Mouse (Mus musculus) forebrain, embryonic 12.5 days (tissue): ENCODE results near the gene Filip1. TPM values are rescaled to one million over a fixed set of nuclear protein-coding genes. Genes with fewer than 3 reads are reported as not detected.

Source experiments
- ATAC-seq: fragments of 200-750 bp; cut with Nextera tagmentation; 2 replicates; pipeline ENCODE4 v1.8.0; 2017; ENCODE audit warnings: moderate TSS enrichment; ENCODE audit not compliant: low FRiP score
- H3K27ac ChIP-seq: fragments of 300-500 bp; sonication (generic); 2 replicates; pipeline ENCODE4 v1.5.1; 2016; ENCODE audit warnings: mild to moderate bottlenecking
- H3K27me3 ChIP-seq: fragments of 300-500 bp; sonication (generic); 2 replicates; pipeline ENCODE4 v1.6.1; 2016; ENCODE audit warnings: mild to moderate bottlenecking
- H3K36me3 ChIP-seq: fragments of 300-500 bp; sonication (generic); replicated peaks from 2 replicates; pipeline ENCODE4 v1.6.1; 2016; ENCODE audit warnings: mild to moderate bottlenecking
- H3K4me1 ChIP-seq: fragments of 300-500 bp; sonication (generic); 2 replicates; pipeline ENCODE4 v1.6.1; 2016
- H3K4me2 ChIP-seq: fragments of 300-500 bp; sonication (generic); 2 replicates; pipeline ENCODE4 v1.6.1; 2016; ENCODE audit warnings: mild to moderate bottlenecking, moderate library complexity
- H3K4me3 ChIP-seq: fragments of 300-500 bp; sonication (generic); replicated peaks from 2 replicates; pipeline ENCODE4 v1.5.1; 2016; ENCODE audit warnings: mild to moderate bottlenecking
- H3K9ac ChIP-seq: fragments of 300-500 bp; sonication (generic); 2 replicates; pipeline ENCODE4 v1.6.1; 2016; ENCODE audit warnings: mild to moderate bottlenecking
- H3K9me3 ChIP-seq: fragments of 300-500 bp; sonication (generic); 2 replicates; pipeline ENCODE4 v1.6.1; 2016
- WGBS: fragments of 180-500 bp; shearing (Covaris S2); methylation state at CpG from one replicate; pipeline ENCODE4 v1.1.7; 2016; 5-methylcytosine and 5-hydroxymethylcytosine counted together
- polyA plus RNA-seq: library from polyadenylated mRNA; unstranded; fragments of >200 nt; fragmentation: Nextera tagmentation; extraction: Ambion mirVana; gene quantifications from 2 replicates; pipeline ENCODE4 v1.2.1, GENCODE M21; 2016

Gene Filip1
- polyA plus RNA-seq, 1 experiment from 2014 or later: 9.5 TPM

DNA sequence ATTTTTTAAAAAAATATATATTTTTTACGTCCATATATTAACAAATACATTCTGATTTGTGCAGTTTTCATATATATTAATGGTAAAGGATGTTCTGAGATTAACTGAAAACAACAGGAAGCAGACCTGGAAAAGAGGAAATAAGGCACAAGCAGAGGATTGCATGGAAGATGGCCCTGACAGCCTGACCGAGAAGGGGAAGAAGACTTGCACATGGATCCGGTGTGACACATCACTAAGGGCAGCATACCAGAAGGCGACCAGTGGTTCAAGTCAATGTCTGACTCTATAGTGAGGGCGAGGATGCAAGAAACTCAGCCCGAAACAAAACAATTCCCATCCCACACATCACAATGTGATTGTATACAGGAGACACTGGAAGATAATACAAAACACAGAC, 52.2 kb downstream of the Filip1 start:
- Histone ChIP-seq H3K4me1 (peaks cover 3% of the 10 kb centered on the region; the same call in 1 of the 2 replicates), H3K27me3 (no peaks in the 10 kb centered on the region), H3K36me3 (no peaks in the 10 kb centered on the region), H3K4me2 (no peak overlapping the region), H3K4me3 (no peak overlapping the region), H3K9ac (no peak overlapping the region), H3K9me3 (no peaks in the 10 kb centered on the region), H3K27ac (no peak overlapping the region)
- 92% methylated on average over 6 of the region's 6 CpGs for WGBS
- ATAC-seq: no peak

DNA sequence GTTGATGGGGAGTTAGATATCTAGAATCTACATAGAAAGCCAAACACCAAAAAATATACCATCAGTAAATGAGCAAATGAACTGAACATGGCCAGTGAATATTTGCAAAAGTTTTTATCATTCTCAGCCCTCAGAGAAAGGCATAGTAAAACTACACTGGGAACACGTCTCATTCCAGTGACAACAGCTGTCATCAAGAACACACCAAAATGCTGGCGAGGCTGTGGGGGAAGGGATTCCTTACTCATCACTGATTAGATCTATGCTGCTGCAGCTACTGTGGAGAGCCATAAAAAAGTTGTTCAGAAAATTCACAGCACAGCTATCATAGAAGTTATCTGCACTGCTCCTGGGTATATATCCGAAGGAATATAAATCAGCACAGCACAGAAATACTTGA, 54.3 kb downstream of the Filip1 start:
- 79% methylated on average over 3 of the region's 3 CpGs for WGBS
- no peak overlapping the region for H3K4me2 ChIP-seq
- H3K4me1 ChIP-seq: peaks cover 3% of the 10 kb centered on the region; the same call in 1 of the 2 replicates
- H3K9ac ChIP-seq: no peak overlapping the region
- ATAC-seq: no peak
- H3K27ac ChIP-seq: no peak overlapping the region
- H3K4me3 ChIP-seq: no peak overlapping the region
- H3K36me3 ChIP-seq: no peaks in the 10 kb centered on the region
- no peaks in the 10 kb centered on the region for H3K27me3 ChIP-seq
- no peaks in the 10 kb centered on the region for H3K9me3 ChIP-seq

DNA sequence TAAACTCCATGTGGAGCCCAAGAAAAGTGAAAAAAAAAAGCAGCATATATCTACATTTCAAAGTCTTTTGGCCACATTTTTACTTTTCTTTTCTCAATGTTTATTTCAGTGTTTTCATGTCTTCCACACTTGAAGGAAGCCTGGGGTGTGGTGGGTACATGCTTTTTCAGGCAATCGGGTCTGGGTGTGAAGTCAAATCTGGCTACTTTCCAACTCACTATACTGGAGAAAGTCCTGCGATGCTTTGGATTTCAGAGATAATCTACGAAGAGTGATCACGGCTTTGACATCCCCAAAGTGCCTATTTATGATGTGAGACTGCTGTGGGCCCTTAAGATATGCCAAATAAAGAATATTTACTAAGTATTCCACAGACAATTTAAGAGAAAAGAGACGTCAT, 57.7 kb downstream of the Filip1 start:
- WGBS: 84% methylated on average over 5 of the region's 5 CpGs
- Histone ChIP-seq H3K4me1 (no peaks in the 10 kb centered on the region), H3K27me3 (no peaks in the 10 kb centered on the region), H3K9ac (no peak overlapping the region), H3K4me3 (no peak overlapping the region), H3K27ac (no peak overlapping the region), H3K36me3 (no peaks in the 10 kb centered on the region), H3K9me3 (no peaks in the 10 kb centered on the region), H3K4me2 (no peak overlapping the region)
- no peak for ATAC-seq

DNA sequence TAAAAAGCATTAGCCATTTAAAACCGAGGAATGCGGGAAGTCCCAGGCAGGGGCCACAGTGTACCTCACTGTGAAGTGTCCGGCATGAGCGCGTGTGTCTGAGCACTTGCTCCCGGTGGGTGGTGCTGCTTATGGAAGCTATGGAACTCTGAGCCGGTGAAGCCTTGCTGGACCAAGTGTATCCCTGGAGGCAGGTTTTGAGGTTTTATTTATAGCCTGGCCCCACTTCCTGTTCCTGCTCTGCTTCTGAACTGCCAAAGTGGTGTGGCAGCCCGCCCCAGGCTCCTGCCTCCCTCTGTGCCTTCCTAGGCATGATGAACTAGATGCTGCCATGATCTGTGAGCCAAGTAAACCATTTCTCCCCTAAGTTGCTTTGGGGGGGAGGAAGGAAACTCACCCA, 60.7 kb downstream of the Filip1 start:
- no peaks in the 10 kb centered on the region for H3K27me3 ChIP-seq
- 75% methylated on average over 8 of the region's 8 CpGs for WGBS
- H3K4me1 ChIP-seq: no peaks in the 10 kb centered on the region
- no peaks in the 10 kb centered on the region for H3K9me3 ChIP-seq
- no peaks in the 10 kb centered on the region for H3K36me3 ChIP-seq
- no peak overlapping the region for H3K9ac ChIP-seq
- no peak overlapping the region for H3K4me2 ChIP-seq
- H3K4me3 ChIP-seq: no peak overlapping the region
- ATAC-seq: no peak
- no peak overlapping the region for H3K27ac ChIP-seq

DNA sequence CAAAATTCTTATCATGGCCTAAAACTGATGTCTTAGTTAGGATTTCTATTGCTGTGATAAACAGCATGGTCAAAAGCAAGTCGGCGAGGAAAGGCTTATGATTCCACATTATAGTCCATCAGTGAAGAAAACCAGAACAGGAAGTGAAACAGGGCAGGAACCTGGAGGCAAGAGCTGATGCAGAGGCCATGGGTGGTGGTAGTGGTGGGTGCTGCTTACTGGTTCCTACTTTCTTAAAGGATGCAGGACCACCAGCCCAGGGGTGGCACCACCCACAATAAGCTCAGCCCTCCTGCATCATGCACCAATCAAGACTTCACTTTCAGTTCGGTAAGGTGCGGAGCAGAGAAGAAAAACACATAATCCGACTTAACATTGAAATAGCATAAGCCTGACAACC, 61.3 kb downstream of the Filip1 start:
- Histone ChIP-seq H3K4me3 (no peak overlapping the region), H3K9me3 (no peaks in the 10 kb centered on the region), H3K36me3 (no peaks in the 10 kb centered on the region), H3K27me3 (no peaks in the 10 kb centered on the region), H3K4me1 (no peaks in the 10 kb centered on the region), H3K27ac (no peak overlapping the region), H3K9ac (no peak overlapping the region), H3K4me2 (no peak overlapping the region)
- ATAC-seq: no peak
- 93% methylated on average over 5 of the region's 5 CpGs for WGBS

DNA sequence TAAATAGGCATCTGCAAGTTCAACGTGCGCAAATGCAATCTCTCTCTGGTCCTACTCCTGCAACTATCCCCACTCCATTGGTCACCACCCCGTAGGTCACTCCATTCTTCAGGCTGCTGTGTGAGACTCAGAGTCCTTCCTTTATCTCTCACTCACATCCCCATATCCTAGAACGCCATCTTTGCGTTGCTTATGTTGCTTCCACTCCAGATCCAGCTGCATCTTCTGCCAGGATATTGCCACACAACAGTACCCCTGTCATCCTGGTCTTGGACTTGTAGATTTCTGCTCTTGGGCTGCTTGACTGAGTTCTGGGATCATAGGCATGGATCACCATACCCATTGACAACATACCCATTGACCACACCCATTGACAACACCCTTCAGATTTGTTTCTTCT, 62.0 kb downstream of the Filip1 start:
- Histone ChIP-seq H3K27ac (no peak overlapping the region), H3K9me3 (no peaks in the 10 kb centered on the region), H3K4me1 (no peaks in the 10 kb centered on the region), H3K36me3 (no peaks in the 10 kb centered on the region), H3K4me2 (no peak overlapping the region), H3K27me3 (no peaks in the 10 kb centered on the region), H3K9ac (no peak overlapping the region), H3K4me3 (no peak overlapping the region)
- WGBS: 91% methylated on average over 5 of the region's 5 CpGs
- no peak for ATAC-seq

DNA sequence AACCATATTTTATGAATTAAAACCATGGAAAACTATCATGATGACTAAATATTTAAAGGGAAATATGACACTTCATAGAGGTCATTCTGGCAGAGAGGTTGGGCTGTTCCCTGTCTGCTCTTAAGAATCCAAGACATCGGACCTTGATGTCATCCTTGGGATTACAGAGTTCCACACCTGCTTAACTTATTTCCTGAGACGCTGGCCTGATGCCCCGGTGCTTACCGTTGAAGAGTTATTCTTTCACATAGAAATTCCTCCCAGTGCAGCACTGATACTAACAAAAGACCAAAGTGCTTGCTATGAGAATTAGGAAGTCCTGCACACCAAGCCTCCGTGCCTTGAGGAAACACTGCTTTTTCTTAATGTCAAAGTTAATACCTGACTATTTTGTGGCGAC, 62.6 kb downstream of the Filip1 start:
- Histone ChIP-seq H3K9me3 (no peaks in the 10 kb centered on the region), H3K4me3 (no peak overlapping the region), H3K27me3 (no peaks in the 10 kb centered on the region), H3K27ac (no peak overlapping the region), H3K36me3 (no peaks in the 10 kb centered on the region), H3K4me1 (no peaks in the 10 kb centered on the region), H3K4me2 (no peak overlapping the region), H3K9ac (no peak overlapping the region)
- WGBS: 73% methylated on average over 6 of the region's 6 CpGs
- ATAC-seq: no peak

DNA sequence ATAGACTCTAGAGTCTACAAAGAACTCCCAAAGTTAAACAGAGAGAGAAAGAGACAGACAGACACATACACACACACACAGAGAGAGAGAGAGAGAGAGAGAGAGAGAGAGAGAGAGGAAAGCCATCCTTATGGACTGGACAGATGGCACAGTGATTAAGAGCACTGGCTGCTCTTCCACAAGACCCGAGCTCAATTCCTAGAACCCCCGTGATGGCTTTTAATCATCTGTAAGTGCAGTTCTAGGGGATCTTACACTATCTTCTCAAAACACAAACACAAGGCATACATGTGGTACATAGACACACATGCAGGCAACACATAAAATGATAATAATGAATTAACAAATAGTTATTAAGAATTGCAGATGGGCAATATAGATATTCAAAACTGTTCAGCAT, 64.3 kb downstream of the Filip1 start:
- no peak for ATAC-seq
- 91% methylated on average over 2 of the region's 2 CpGs for WGBS
- H3K9me3 ChIP-seq: no peaks in the 10 kb centered on the region

DNA sequence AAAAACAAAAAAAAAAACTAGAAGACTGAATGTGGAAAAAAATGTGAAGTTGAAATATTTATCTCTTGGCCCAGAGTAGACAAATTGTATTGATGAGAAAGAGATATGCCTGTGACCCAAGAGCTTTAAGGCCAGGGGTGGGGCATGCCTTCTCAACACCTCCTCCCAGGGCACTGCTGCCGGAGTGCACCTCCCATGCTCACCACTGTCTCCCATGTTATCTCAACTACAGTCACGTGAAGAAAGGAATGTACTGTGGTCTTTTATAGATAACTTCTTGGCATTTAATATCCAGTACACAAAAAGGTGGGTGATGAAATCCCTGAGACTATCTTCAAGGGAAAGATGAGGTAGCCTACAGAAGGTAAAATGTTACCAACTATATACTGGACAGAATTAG, 64.7 kb downstream of the Filip1 start:
- ATAC-seq: no peak
- no peak overlapping the region for H3K9ac ChIP-seq
- H3K36me3 ChIP-seq: no peaks in the 10 kb centered on the region
- H3K4me2 ChIP-seq: no peak overlapping the region
- no peaks in the 10 kb centered on the region for H3K4me1 ChIP-seq
- WGBS: 91% methylated on average over 2 of the region's 2 CpGs
- no peaks in the 10 kb centered on the region for H3K9me3 ChIP-seq
- H3K27ac ChIP-seq: no peak overlapping the region
- no peaks in the 10 kb centered on the region for H3K27me3 ChIP-seq
- H3K4me3 ChIP-seq: no peak overlapping the region

More for the DNA sequence above, 64.3 kb downstream of the Filip1 start:
- Histone ChIP-seq H3K27me3 (no peaks in the 10 kb centered on the region), H3K4me1 (no peaks in the 10 kb centered on the region), H3K4me3 (no peak overlapping the region), H3K4me2 (no peak overlapping the region), H3K27ac (no peak overlapping the region), H3K36me3 (no peaks in the 10 kb centered on the region), H3K9ac (no peak overlapping the region)

DNA sequence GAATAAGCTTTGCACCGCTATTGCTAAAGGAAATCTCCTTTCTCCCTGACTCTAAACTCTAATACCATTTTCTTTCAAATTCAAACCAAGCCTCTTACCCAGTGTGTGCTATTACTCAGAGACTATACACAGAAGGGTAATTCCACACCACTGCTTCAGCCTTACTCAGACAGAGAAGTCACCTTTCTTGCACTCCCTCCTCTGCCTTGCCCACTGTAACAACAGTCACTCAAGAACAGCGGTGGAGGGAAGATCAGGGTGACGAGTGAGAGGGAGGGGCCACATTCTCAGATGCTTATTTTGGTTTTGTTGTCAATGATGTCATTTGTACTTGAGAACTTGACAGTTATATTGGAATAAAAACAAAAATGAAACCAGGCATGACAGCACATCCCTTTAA, 65.2 kb downstream of the Filip1 start:
- no peak overlapping the region for H3K4me3 ChIP-seq
- H3K4me1 ChIP-seq: no peaks in the 10 kb centered on the region
- ATAC-seq: no peak
- H3K27me3 ChIP-seq: no peaks in the 10 kb centered on the region
- H3K36me3 ChIP-seq: no peaks in the 10 kb centered on the region
- no peak overlapping the region for H3K9ac ChIP-seq
- H3K27ac ChIP-seq: no peak overlapping the region
- 84% methylated on average over 3 of the region's 3 CpGs for WGBS
- no peak overlapping the region for H3K4me2 ChIP-seq
- H3K9me3 ChIP-seq: no peaks in the 10 kb centered on the region

DNA sequence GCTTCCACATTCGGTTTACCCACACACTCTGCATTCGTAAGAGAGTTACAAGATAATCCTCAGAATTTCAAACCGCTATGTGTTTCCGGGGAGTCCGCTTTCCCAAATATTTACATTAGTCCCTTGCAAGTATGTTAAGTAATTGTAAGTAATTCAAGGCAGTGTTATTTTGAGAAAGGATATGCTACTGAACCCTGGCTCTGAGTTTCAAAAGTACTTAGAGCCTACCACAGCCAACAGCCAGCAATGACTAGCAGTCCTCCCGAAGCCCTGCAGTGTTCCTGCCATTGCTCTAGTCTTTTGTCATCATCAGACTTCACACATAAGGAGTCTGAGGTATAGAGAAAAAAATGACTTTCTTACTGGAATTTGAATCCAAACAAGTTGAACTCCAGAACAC, 67.8 kb downstream of the Filip1 start:
- Histone ChIP-seq H3K9me3 (no peaks in the 10 kb centered on the region), H3K27me3 (no peaks in the 10 kb centered on the region), H3K4me2 (no peak overlapping the region), H3K9ac (no peak overlapping the region), H3K27ac (no peak overlapping the region), H3K4me1 (no peaks in the 10 kb centered on the region), H3K36me3 (no peaks in the 10 kb centered on the region), H3K4me3 (no peak overlapping the region)
- ATAC-seq: no peak
- 77% methylated on average over 6 of the region's 6 CpGs for WGBS

DNA sequence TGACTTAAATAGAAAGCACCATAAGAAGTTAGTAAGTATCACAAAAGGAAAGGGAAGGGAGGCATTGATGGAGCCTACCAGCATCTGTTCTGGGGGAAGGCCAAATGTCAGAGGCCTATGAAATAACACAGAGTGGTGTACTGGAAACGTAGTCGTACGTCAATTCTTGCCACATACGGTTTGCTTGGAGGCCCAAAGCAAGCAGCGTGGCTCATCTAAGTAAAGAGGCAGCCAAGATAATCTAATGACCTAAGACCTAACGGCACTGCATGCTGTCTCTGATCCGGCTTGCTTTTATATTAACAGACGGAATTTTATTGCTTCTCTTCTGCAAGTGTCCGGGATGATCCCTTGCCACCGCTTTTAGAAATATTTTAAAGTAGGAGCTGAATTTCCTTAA, 68.7 kb downstream of the Filip1 start:
- ATAC-seq: no peak
- no peaks in the 10 kb centered on the region for H3K4me1 ChIP-seq
- H3K9me3 ChIP-seq: no peaks in the 10 kb centered on the region
- no peaks in the 10 kb centered on the region for H3K36me3 ChIP-seq
- 78% methylated on average over 10 of the region's 10 CpGs for WGBS
- H3K4me2 ChIP-seq: no peak overlapping the region
- H3K4me3 ChIP-seq: no peak overlapping the region
- H3K9ac ChIP-seq: no peak overlapping the region
- no peak overlapping the region for H3K27ac ChIP-seq
- H3K27me3 ChIP-seq: no peaks in the 10 kb centered on the region

DNA sequence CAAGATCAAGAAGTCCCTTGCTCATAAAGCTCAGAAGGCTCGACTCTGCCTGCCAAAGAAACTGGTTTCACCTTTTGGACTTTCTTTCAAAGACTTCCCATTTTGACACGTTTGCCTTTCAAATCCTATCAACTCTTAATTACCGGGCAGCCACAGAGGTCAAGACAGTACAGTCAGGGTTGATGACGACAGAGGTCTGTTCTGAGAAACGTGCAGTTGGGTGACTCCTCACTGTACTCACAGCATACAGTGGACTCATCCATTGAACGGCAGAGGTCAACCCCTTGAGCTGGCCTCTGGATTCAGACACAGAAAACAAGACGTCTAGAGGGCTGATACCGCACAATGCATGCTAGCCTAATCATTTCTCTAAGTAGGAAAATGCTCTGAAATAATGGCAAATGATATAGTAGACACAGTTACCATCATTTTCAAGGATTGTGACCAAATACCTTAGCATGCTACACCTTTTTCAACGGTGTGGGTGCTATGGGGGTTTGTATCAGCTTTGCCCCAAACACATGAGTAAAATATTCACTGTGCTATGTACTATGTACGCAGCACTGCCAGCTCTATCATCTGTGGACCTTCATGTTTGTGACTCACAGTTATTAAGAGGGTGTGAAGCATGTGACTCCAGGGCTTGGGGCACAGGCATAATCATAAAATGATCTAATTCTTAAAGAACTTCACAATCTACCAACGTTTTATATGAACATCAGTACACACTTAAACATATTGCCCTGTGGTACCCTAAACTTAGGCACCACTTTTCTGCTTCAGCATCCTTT, 74.0 kb downstream of the Filip1 start:
- no peak for ATAC-seq
- 76% methylated on average over 11 of the region's 11 CpGs for WGBS
- Histone ChIP-seq H3K4me2 (no peak overlapping the region), H3K9me3 (no peaks in the 10 kb centered on the region), H3K36me3 (no peaks in the 10 kb centered on the region), H3K4me1 (no peaks in the 10 kb centered on the region), H3K27me3 (no peaks in the 10 kb centered on the region), H3K4me3 (no peak overlapping the region), H3K9ac (no peak overlapping the region), H3K27ac (no peak overlapping the region)
